Mouse (Mus musculus) stomach, postnatal 0 days (tissue): ENCODE measurements around the gene Dhx38. TPM values are rescaled to one million over a fixed set of nuclear protein-coding genes. Genes with fewer than 3 reads are reported as not detected.

Experiments
- ATAC-seq: fragments of 200-750 bp; cut with Nextera tagmentation; 2 replicates; pipeline ENCODE4 v1.8.0; 2017; ENCODE audit not compliant: low FRiP score, low TSS enrichment
- DNase-seq: peaks from one replicate; pipeline ENCODE4 v3.0.0-alpha.2; 2016; ENCODE audit warnings: low spot score
- H3K27ac ChIP-seq: fragments of 300-500 bp; sonication (generic); replicated peaks from 2 replicates; pipeline ENCODE4 v1.5.1; 2014; ENCODE audit warnings: mild to moderate bottlenecking, control low read depth
- H3K27me3 ChIP-seq: fragments of 300-500 bp; sonication (generic); 2 replicates; pipeline ENCODE4 v1.6.1; 2014; ENCODE audit warnings: low read length; ENCODE audit not compliant: control insufficient read depth, insufficient read depth
- H3K36me3 ChIP-seq: fragments of 300-500 bp; sonication (generic); 2 replicates; pipeline ENCODE4 v1.6.1; 2014; ENCODE audit warnings: low read length, mixed read lengths; ENCODE audit not compliant: control insufficient read depth, insufficient read depth
- H3K4me1 ChIP-seq: fragments of 300-500 bp; sonication (generic); replicated peaks from 2 replicates; pipeline ENCODE4 v1.6.1; 2014; ENCODE audit warnings: antibody characterized with exemption; ENCODE audit not compliant: control insufficient read depth, insufficient read depth
- H3K4me2 ChIP-seq: fragments of 300-500 bp; sonication (generic); replicated peaks from 2 replicates; pipeline ENCODE4 v1.6.1; 2014; ENCODE audit warnings: low read depth, mild to moderate bottlenecking, control low read depth, moderate library complexity
- H3K4me3 ChIP-seq: fragments of 300-500 bp; sonication (generic); 2 replicates; pipeline ENCODE4 v1.5.1; 2014; ENCODE audit warnings: low read depth, low read length, control low read depth
- H3K9ac ChIP-seq: fragments of 300-500 bp; sonication (generic); 2 replicates; pipeline ENCODE4 v1.6.1; 2014; ENCODE audit warnings: mild to moderate bottlenecking, low read length, control low read depth, mixed read lengths
- H3K9me3 ChIP-seq: fragments of 300-500 bp; sonication (generic); 2 replicates; pipeline ENCODE4 v1.6.1; 2016; ENCODE audit warnings: low read length; ENCODE audit not compliant: control insufficient read depth
- CTCF ChIP-seq: IDR thresholded peaks from 2 replicates; pipeline ENCODE4 v1.5.1; 2016; ENCODE audit warnings: antibody characterized with exemption, low read depth, mild to moderate bottlenecking, moderate library complexity
- EP300 ChIP-seq: optimal IDR thresholded peaks from 2 replicates; pipeline ENCODE3; 2016; ENCODE audit warnings: antibody characterized with exemption
- WGBS: fragments of 180-500 bp; shearing (Covaris S2); extraction: QIAGEN DNeasy Blood & Tissue Kit; methylation state at CpG from one replicate; pipeline ENCODE4 v1.1.7; 2014; 5-methylcytosine and 5-hydroxymethylcytosine counted together
- polyA plus RNA-seq: library from polyadenylated mRNA; unstranded; fragments of >200 nt; fragmentation: Nextera tagmentation; extraction: Ambion mirVana; gene quantifications from 2 replicates; pipeline ENCODE4 v1.2.1, GENCODE M21; 2015

The Dhx38 gene
- polyA plus RNA-seq = 7.0 and 7.2 TPM in 2 replicates

DNA sequence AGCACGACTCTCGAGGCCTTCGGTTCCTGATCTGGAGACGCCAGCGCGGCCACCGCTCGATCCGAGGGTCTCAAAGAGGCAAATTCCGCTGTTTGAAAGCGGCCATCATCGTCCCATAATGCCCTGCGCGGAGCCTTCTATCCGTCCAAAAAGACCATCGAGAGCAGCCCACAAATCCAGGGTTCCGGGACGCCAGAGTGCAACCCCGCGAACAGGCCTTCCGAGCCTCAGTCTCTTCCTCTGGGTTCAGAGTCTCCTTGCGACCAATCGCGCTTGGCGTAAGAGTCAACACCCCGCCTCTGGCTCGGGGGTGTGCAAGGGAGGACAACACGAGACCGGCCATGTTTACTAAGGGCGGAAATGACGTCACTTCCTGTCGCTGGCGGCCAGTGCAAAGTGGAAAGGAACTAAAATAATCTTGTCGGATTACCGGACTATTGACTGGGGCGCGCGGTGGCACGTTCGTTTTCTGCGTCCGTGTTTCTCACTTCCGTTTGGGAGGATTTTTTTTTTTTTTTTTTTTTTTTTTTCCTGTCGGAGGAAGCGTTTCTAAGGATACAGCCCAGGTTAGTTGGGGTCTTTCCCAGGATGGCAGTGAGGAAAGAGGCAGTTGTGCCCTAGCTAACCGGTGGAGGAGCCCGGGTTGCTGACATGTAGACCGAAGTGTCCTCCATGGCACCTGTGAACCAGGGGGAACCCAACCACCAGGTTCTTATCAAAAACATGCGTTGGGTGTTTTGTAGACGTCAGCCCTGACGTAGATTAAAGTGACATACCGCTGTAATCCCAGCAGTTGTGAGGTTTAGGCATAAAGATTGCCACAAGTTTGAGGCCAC lies at the start of gene Dhx38, which contains the start of gene Txnl4b:
Gene Dhx38 (minus strand): TSS at position 364 of the 836 bp plus-strand sequence.
Gene Txnl4b (plus strand): TSS at position 395 of the 836 bp plus-strand sequence.
- ATAC-seq (peak; percentile 100), DNase-seq (peak; percentile 98)
- Histone ChIP-seq H3K27ac (peak within 1 kb of the TSS; percentile 97), H3K9me3 (no peaks in the 10 kb centered on the region), H3K4me2 (peak within 1 kb of the TSS; percentile 78), H3K27me3 (no peaks in the 10 kb centered on the region), H3K36me3 (peaks cover 13% of the 10 kb centered on the region), H3K4me3 (peak within 1 kb of the TSS; percentile 88), H3K9ac (peak within 1 kb of the TSS; percentile 96), H3K4me1 (no peaks in the 10 kb centered on the region; the same call in 1 of the 2 replicates)
- TF ChIP-seq EP300 (peak; percentile 80), CTCF (0 out of 2 replicates have a peak, but pooled peaks have one; percentile 1)
- under 1% methylated on average over 52 of the region's 52 CpGs for WGBS

DNA sequence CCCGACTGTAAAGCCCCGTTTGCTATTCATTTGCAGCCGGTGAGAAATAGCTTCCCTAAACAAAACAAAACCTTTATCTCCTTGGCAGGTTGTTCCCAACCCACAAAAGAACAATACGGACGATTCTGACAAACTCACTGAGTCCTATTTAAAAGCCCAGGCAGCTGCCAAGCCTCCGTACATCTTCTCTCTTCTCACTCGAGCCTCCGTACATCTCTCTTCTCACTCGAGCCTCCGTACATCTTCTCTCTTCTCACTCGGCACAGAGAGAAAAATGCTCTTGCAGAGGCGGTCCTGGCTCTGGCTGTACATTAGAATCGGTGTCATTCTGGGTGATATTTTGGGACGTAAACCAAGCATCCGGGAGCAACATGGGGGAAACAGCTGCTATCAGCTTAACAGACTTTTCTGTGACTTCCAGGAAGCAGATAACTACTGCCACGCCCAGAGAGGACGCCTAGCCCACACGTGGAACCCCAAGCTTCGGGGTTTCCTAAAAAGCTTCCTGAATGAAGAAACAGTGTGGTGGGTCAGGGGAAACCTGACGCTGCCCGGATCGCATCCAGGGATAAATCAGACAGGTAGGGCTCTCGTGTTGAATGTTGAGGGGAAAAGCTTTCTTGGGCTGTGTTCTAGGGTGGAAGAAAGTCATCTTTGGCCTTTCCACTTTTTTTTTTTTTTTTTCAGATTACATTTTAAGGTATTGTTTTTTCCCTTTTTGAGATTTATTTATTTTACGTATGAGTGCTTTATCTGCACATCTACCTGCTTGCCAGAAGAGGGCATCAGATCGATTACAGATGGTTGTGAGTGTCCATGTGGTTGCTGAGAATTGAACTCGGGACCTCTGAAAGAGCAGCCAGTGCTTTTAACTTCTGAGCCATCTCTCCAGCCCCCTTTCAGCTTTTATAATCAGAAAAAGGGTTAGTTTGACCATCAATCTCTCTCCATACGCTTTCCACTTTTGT lies 48.9 kb upstream of the Dhx38 start, which contains the start of gene Pkd1l3:
Gene Pkd1l3 (plus strand): TSS at position 275 of the 968 bp plus-strand sequence.
- no peaks in the 10 kb centered on the region for H3K4me1 ChIP-seq
- WGBS = 47% methylated on average over 27 of the region's 27 CpGs
- no peak within 1 kb of the TSS for H3K27ac ChIP-seq
- H3K4me3 ChIP-seq = no peak within 1 kb of the TSS
- H3K9me3 ChIP-seq = no peaks in the 10 kb centered on the region
- no peak within 1 kb of the TSS for H3K9ac ChIP-seq
- TF ChIP-seq EP300 (no peak), CTCF (peak; percentile 45)
- H3K36me3 ChIP-seq = no peaks in the 10 kb centered on the region
- H3K27me3 ChIP-seq = no peaks in the 10 kb centered on the region
- peak within 1 kb of the TSS; percentile 24; the same call in 1 of the 2 replicates for H3K4me2 ChIP-seq
- ATAC-seq (no peak), DNase-seq (no peak)

DNA sequence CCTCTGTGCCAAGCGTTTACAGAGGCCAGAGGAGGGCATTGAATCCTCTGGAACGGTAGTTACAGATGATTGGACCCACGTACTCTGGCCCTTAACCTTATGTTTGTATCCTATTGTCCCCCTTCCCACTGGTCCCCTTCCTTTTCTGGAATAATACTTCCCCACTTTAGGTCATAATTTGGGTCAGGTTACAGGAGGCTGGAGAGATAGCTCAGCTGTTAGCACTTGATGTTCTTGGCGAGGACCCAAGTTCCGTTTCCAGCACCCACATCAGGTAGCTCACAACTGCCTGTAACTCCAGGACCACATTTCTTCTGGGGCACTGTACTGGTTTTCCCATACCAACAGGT lies 43.5 kb upstream of the Dhx38 start:
- WGBS = 9% methylated on average over 5 of the region's 5 CpGs
- Histone ChIP-seq H3K4me1 (0 out of 2 replicates have a peak, but pooled peaks cover 2% of the 10 kb centered on the region), H3K27me3 (no peaks in the 10 kb centered on the region), H3K4me3 (peak overlapping the region; percentile 68), H3K4me2 (peak overlapping the region; percentile 80), H3K27ac (peak overlapping the region; percentile 98), H3K9me3 (no peaks in the 10 kb centered on the region), H3K9ac (peak overlapping the region; percentile 70; the same call in 1 of the 2 replicates), H3K36me3 (no peaks in the 10 kb centered on the region)
- TF ChIP-seq CTCF (no peak), EP300 (no peak)
- no peak for DNase-seq
- ATAC-seq = no peak

DNA sequence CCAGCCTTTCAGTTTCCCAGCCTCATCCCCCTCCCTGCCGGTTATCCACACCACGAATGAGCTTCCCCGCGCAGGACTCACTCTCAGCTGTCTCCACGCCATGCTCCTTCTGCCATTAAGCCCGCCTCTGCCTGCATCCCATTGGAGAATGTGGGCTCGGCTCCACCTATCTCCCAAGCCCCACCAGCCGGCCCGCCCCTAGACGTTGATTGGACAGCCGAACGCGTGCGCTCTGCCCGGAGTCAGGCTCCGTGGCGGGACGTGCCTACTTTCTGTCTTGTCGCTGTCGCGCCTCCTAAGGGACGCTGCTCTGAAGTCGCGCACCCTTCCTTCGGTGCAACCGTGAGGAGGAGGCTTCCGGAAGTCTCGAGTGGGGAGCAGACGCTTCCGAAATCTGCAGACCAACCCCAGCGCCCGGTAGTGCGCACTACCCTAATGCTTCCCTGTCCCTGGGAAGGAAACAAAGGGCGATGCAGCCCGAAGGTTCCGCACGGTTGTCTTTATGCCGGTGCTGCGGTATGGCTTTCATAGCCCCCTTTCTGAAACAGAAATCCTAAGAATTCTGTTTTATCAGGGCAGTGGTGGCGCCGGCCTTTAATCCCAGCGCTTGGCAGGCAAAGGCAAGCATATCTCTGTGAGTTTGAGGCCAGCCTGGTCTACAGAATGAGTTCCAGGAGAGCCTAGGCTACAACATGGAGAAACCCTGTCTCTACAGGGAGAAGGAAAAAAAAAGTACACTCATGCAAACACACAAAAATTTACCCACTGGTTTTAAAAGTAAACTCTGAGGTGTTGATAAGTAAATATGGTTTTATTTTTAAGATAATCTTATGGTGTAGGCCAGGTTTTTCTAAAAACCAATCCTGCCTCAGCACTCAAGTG lies 42.9 kb upstream of the Dhx38 start, which contains the start of gene Dhodh:
Gene Dhodh (minus strand): TSS at position 403 of the 882 bp plus-strand sequence.
- Histone ChIP-seq H3K27me3 (no peaks in the 10 kb centered on the region), H3K36me3 (no peaks in the 10 kb centered on the region), H3K9ac (peak within 1 kb of the TSS; percentile 70), H3K4me2 (peak within 1 kb of the TSS; percentile 80), H3K9me3 (no peaks in the 10 kb centered on the region), H3K4me3 (peak within 1 kb of the TSS; percentile 68), H3K4me1 (0 out of 2 replicates have a peak, but pooled peaks cover 2% of the 10 kb centered on the region), H3K27ac (peak within 1 kb of the TSS; percentile 98)
- DNase-seq (peak; percentile 96), ATAC-seq (peak; percentile 98)
- under 1% methylated on average over 42 of the region's 42 CpGs for WGBS
- TF ChIP-seq CTCF = peak; percentile 45
- TF ChIP-seq EP300 = no peak

DNA sequence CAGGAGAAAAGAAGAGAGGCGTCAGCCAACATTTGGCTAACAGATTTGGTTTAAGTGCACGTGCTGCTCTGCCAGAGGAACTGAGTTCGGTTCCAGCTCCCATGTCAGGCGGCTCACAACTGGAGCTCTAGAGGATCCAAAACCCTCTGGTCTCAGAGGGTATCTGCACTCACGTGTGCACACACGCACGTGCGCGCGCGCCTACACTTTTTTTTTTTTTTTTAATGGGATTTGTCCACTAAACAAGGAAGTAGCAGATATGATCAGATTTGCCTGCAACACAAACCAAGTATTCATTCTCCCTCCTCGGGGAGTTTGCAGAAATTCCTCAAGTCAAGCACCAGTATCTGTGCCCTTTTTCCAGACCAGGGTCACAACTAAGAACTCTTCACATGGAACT lies 42.0 kb upstream of the Dhx38 start:
- DNase-seq = no peak
- Histone ChIP-seq H3K4me2 (peak overlapping the region; percentile 80), H3K9me3 (no peaks in the 10 kb centered on the region), H3K4me1 (0 out of 2 replicates have a peak, but pooled peaks cover 2% of the 10 kb centered on the region), H3K9ac (peak overlapping the region; percentile 70), H3K27me3 (no peaks in the 10 kb centered on the region), H3K36me3 (no peaks in the 10 kb centered on the region), H3K27ac (peak overlapping the region; percentile 98), H3K4me3 (peak overlapping the region; percentile 68)
- TF ChIP-seq CTCF = no peak
- no peak for TF ChIP-seq EP300
- WGBS = 7% methylated on average over 12 of the region's 12 CpGs
- ATAC-seq = no peak
